Mouse (Mus musculus) heart, embryonic 11.5 days (tissue): ENCODE data around the gene Irf2bp2. TPM values are rescaled to one million over a fixed set of nuclear protein-coding genes. Genes with fewer than 3 reads are reported as not detected.

ENCODE experiments used
- ATAC-seq: fragments of 200-750 bp; cut with Nextera tagmentation; replicated peaks from 2 replicates; pipeline ENCODE4 v1.8.0; 2017; ENCODE audit warnings: moderate library complexity; ENCODE audit not compliant: insufficient number of reproducible peaks, low FRiP score, low TSS enrichment
- H3K27ac ChIP-seq: fragments of 300-500 bp; sonication (generic); 2 replicates; pipeline ENCODE4 v1.5.1; 2014; ENCODE audit warnings: mild to moderate bottlenecking, low read depth, low read length
- H3K27me3 ChIP-seq: fragments of 300-500 bp; sonication (generic); 2 replicates; pipeline ENCODE4 v1.6.1; 2014; ENCODE audit warnings: mild to moderate bottlenecking, low read length, mixed read lengths; ENCODE audit not compliant: control insufficient read depth, insufficient read depth
- H3K36me3 ChIP-seq: fragments of 300-500 bp; sonication (generic); 2 replicates; pipeline ENCODE4 v1.6.1; 2014; ENCODE audit warnings: mild to moderate bottlenecking, low read length, moderate library complexity, mixed read lengths; ENCODE audit not compliant: control insufficient read depth, insufficient read depth
- H3K4me1 ChIP-seq: fragments of 300-500 bp; sonication (generic); 2 replicates; pipeline ENCODE4 v1.6.1; 2014; ENCODE audit warnings: low read length; ENCODE audit not compliant: control insufficient read depth, insufficient read depth
- H3K4me2 ChIP-seq: fragments of 300-500 bp; sonication (generic); 2 replicates; pipeline ENCODE4 v1.6.1; 2014; ENCODE audit warnings: mild to moderate bottlenecking, moderate library complexity
- H3K4me3 ChIP-seq: fragments of 300-500 bp; sonication (generic); 2 replicates; pipeline ENCODE4 v1.5.1; 2014; ENCODE audit warnings: low read depth, low read length
- H3K9ac ChIP-seq: fragments of 300-500 bp; sonication (generic); 2 replicates; pipeline ENCODE4 v1.6.1; 2014; ENCODE audit warnings: mild to moderate bottlenecking, low read depth, low read length, moderate library complexity
- H3K9me3 ChIP-seq: fragments of 300-500 bp; sonication (generic); replicated peaks from 2 replicates; pipeline ENCODE4 v1.6.1; 2016; ENCODE audit warnings: low read length; ENCODE audit not compliant: control insufficient read depth
- WGBS: fragments of 180-500 bp; shearing (Covaris S2); extraction: QIAGEN DNeasy Blood & Tissue Kit; methylation state at CpG from one replicate; pipeline ENCODE4 v1.1.7; 2014; ENCODE audit not compliant: insufficient replicate concordance; 5-methylcytosine and 5-hydroxymethylcytosine counted together
- polyA plus RNA-seq: library from polyadenylated mRNA; unstranded; fragments of >200 nt; fragmentation: Nextera tagmentation; extraction: Ambion mirVana; gene quantifications from 2 replicates; pipeline ENCODE4 v1.2.1, GENCODE M21; 2014

The Irf2bp2 gene
- polyA plus RNA-seq, 1 experiment from 2014 or later, result 6.5 TPM

- no peaks in the 10 kb centered on the region for H3K27me3 ChIP-seq
- ATAC-seq, result no peak
- no peak overlapping the region for H3K4me2 ChIP-seq
- no peaks in the 10 kb centered on the region; the same call in 1 of the 2 replicates for H3K9me3 ChIP-seq
- peaks cover 28% of the 10 kb centered on the region for H3K4me1 ChIP-seq
- H3K4me3 ChIP-seq, result no peak overlapping the region
- no peak overlapping the region for H3K27ac ChIP-seq
- H3K36me3 ChIP-seq, result no peaks in the 10 kb centered on the region
- 96% methylated on average over 6 of the region's 6 CpGs for WGBS
- H3K9ac ChIP-seq, result no peak overlapping the region
Measured at GRCm38 (mm10) chr8:126581662-126582061, 12.1 kb downstream of the Irf2bp2 start.

- ATAC-seq, result no peak
- H3K4me1 ChIP-seq, result peaks cover 24% of the 10 kb centered on the region
Measured at GRCm38 (mm10) chr8:126580826-126581225, 13.0 kb downstream of the Irf2bp2 start.

DNA sequence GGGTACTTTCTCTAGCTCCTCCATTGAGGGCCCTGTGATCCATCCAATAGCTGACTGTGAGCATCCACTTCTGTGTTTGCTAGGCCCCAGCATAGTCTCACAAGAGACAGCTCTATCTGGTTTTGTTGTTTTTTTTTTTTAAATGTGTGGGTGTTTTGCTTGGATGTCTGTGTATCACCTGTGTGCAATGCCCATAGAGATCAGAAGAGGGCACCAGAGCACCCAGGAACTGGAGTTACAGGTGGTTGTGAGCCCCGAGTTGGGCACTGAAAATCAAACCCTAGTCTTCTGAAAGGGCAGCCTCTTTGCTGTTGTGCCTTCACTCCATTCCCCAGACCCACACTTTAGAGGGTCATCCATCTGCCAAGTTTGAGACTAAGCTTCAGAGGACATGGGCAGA is 13.7 kb downstream of the Irf2bp2 start:
- Histone ChIP-seq H3K9me3 (no peaks in the 10 kb centered on the region; the same call in 1 of the 2 replicates), H3K4me1 (peaks cover 17% of the 10 kb centered on the region), H3K36me3 (no peaks in the 10 kb centered on the region), H3K27me3 (no peaks in the 10 kb centered on the region), H3K4me3 (no peak overlapping the region), H3K9ac (no peak overlapping the region), H3K4me2 (no peak overlapping the region), H3K27ac (no peak overlapping the region)
- WGBS, result 82% methylated on average over 1 of the region's 1 CpGs
- ATAC-seq, result no peak

More at GRCm38 (mm10) chr8:126580826-126581225, 13.0 kb downstream of the Irf2bp2 start:
- no peak overlapping the region for H3K4me3 ChIP-seq
- no peak overlapping the region for H3K9ac ChIP-seq
- H3K9me3 ChIP-seq, result no peaks in the 10 kb centered on the region; the same call in 1 of the 2 replicates
- no peak overlapping the region for H3K4me2 ChIP-seq
- no peak overlapping the region for H3K27ac ChIP-seq
- H3K27me3 ChIP-seq, result no peaks in the 10 kb centered on the region
- H3K36me3 ChIP-seq, result no peaks in the 10 kb centered on the region
- WGBS, result 93% methylated on average over 4 of the region's 4 CpGs

- no peak overlapping the region for H3K4me2 ChIP-seq
- no peaks in the 10 kb centered on the region; the same call in 1 of the 2 replicates for H3K9me3 ChIP-seq
- no peak overlapping the region for H3K9ac ChIP-seq
- no peaks in the 10 kb centered on the region for H3K36me3 ChIP-seq
- H3K27ac ChIP-seq, result no peak overlapping the region
- no peak overlapping the region for H3K4me3 ChIP-seq
- H3K27me3 ChIP-seq, result no peaks in the 10 kb centered on the region
- peaks cover 9% of the 10 kb centered on the region for H3K4me1 ChIP-seq
- 80% methylated on average over 3 of the region's 3 CpGs for WGBS
- ATAC-seq, result no peak
Measured at GRCm38 (mm10) chr8:126578641-126579040, 15.1 kb downstream of the Irf2bp2 start.

- H3K4me3 ChIP-seq, result no peak overlapping the region
- no peak for ATAC-seq
Measured at GRCm38 (mm10) chr8:126576919-126577318, 16.9 kb downstream of the Irf2bp2 start.

DNA sequence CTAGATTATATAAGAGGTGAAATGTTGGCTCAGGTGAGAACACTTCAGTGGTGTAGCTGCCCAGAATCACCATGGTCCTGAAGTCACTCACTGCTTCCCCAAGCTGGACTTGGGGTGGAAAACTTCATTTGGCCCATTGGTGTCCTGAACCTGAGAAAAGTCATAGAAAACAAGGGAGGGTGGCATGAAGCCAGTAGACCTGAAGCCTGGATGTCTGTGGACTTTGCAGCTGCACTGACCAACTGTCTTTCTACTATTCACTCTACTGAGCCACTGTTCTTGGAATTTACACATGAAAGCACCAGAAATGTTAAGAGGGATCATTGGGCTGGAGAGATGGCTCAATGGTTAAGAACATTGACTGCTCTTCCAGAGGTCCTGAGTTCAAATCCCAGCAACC is 17.7 kb downstream of the Irf2bp2 start:
- Histone ChIP-seq H3K4me2 (no peak overlapping the region), H3K4me1 (no peaks in the 10 kb centered on the region; the same call in 1 of the 2 replicates), H3K27ac (no peak overlapping the region), H3K27me3 (no peaks in the 10 kb centered on the region), H3K9ac (no peak overlapping the region), H3K9me3 (no peaks in the 10 kb centered on the region; the same call in 1 of the 2 replicates), H3K4me3 (no peak overlapping the region), H3K36me3 (no peaks in the 10 kb centered on the region)
- no peak for ATAC-seq

More at GRCm38 (mm10) chr8:126576919-126577318, 16.9 kb downstream of the Irf2bp2 start:
- Histone ChIP-seq H3K9ac (no peak overlapping the region), H3K4me1 (no peaks in the 10 kb centered on the region), H3K27me3 (no peaks in the 10 kb centered on the region), H3K4me2 (no peak overlapping the region), H3K9me3 (no peaks in the 10 kb centered on the region; the same call in 1 of the 2 replicates), H3K27ac (no peak overlapping the region), H3K36me3 (no peaks in the 10 kb centered on the region)
- WGBS, result 91% methylated on average over 8 of the region's 8 CpGs

- Histone ChIP-seq H3K9me3 (no peaks in the 10 kb centered on the region), H3K4me1 (peaks cover 3% of the 10 kb centered on the region; the same call in 1 of the 2 replicates), H3K4me2 (no peak overlapping the region), H3K27me3 (no peaks in the 10 kb centered on the region), H3K27ac (no peak overlapping the region), H3K4me3 (no peak overlapping the region), H3K36me3 (no peaks in the 10 kb centered on the region), H3K9ac (no peak overlapping the region)
- WGBS, result 81% methylated on average over 16 of the region's 16 CpGs
- no peak for ATAC-seq
Measured at GRCm38 (mm10) chr8:126574882-126575637, 18.7 kb downstream of the Irf2bp2 start.

DNA sequence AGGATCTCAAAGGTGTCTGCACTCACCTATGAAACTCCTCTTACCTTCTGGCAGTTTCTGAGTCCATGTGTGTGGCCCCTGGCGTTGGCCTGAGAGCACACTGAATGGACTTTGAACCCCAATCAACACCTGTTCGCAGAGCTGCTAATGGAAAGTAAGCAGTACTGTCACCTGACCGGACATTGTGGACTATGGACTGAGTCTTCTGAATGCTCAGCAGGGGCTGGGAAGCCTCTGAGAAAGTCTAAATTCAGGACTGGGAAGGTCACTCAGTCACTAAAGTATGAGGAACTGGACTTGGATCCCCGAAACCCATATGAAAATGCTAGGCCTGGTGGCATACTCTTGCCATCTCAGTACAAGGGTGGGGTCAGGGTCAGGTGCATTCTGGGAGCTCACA is 19.9 kb downstream of the Irf2bp2 start:
- Histone ChIP-seq H3K27me3 (no peaks in the 10 kb centered on the region), H3K27ac (no peak overlapping the region), H3K4me2 (no peak overlapping the region), H3K9me3 (no peaks in the 10 kb centered on the region), H3K9ac (no peak overlapping the region), H3K36me3 (no peaks in the 10 kb centered on the region), H3K4me3 (no peak overlapping the region), H3K4me1 (peaks cover 3% of the 10 kb centered on the region; the same call in 1 of the 2 replicates)
- WGBS, result 77% methylated on average over 4 of the region's 4 CpGs
- ATAC-seq, result no peak
